Mouse (Mus musculus): Measurements from ENCODE around the gene Cnpy2. TPM values are rescaled to one million over a fixed set of nuclear protein-coding genes. Genes with fewer than 3 reads are reported as not detected.

Gene Cnpy2
- polyA plus RNA-seq, 1 experiment from 2014 or later = 256 TPM

DNA sequence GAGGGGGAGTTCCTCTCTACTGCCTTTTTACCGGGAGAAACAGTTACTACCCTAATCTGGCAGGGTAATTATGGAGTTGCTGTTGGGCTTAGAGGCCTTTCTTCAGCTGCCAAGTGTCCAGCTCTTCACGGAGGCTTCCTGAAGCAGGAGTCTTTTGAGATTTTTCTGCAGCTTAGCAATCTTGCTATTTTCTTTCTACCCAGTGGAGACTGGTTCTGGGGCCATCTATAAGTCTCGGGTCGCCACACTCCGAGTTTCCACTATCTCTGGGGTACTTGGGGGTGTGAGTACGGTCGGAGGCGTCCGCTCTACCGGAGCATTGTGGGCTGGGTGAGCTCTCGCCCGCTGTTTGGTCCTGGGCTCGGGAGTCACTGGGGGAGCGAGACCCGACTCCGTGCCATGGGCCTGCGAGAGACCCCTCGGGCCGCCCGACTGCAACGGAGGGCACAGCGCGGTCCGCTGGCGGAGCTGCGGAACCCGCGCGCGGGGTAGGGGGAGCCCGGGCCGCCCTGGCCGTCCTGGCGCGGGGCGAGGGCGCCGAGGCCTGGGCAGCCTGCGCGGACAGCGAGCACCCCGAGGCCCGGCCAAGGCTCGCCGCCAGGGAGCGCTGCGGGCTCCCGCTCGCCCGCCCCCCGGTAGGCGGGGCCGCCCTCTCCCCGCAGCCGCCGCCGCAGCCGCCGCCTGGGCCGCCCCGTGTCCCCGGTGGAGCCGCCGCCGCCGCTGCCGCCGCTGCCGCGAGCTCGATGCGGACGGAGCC lies 54.4 kb downstream of the Cnpy2 start, which contains the start of gene Ankrd52:
Ankrd52 (plus strand) TSS at position 661 of the 757 bp plus-strand sequence.
- ATAC-seq (peak; percentile 92), DNase-seq (ENCODE audit: low spot score) (peak; percentile 84)
- H3K4me2 ChIP-seq (ENCODE audit: low read length) = peak within 1 kb of the TSS; percentile 61
- no peaks in the 10 kb centered on the region for H3K27me3 ChIP-seq (replicated peaks; ENCODE audit: control insufficient read depth, insufficient read depth, low read length)
- H3K4me3 ChIP-seq (ENCODE audit: low read depth, low read length) = peak within 1 kb of the TSS; percentile 99
- H3K9me3 ChIP-seq (replicated peaks; ENCODE audit: control insufficient read depth, low read length) = no peaks in the 10 kb centered on the region
- H3K9ac ChIP-seq (ENCODE audit: low read length) = peak within 1 kb of the TSS; percentile 99
- peak within 1 kb of the TSS; percentile 94 for H3K27ac ChIP-seq (ENCODE audit: low read depth, low read length)
- H3K36me3 ChIP-seq (ENCODE audit: control insufficient read depth, insufficient read depth, low read length) = peaks cover 32% of the 10 kb centered on the region
- WGBS = under 1% methylated on average over 51 of the region's 73 CpGs
- peaks cover 11% of the 10 kb centered on the region for H3K4me1 ChIP-seq (ENCODE audit: control insufficient read depth, insufficient read depth, low read length)

Other genes with a start within 250 kb of the Cnpy2 start
- 2,318 and 2,350 TPM in 2 replicates for gene Atp5b, start 239.2 kb upstream of the Cnpy2 start, polyA plus RNA-seq (2014; fragmentation: Nextera tagmentation; extraction: Ambion mirVana)
- 13.6 and 16.7 TPM in 2 replicates for gene Baz2a, start 230.9 kb upstream of the Cnpy2 start, polyA plus RNA-seq (2014; fragmentation: Nextera tagmentation; extraction: Ambion mirVana)
- 7.4 and 9.6 TPM in 2 replicates for gene Rbms2, start 142.2 kb upstream of the Cnpy2 start, polyA plus RNA-seq (2014; fragmentation: Nextera tagmentation; extraction: Ambion mirVana)
- 0.32 and 0.95 TPM in 2 replicates for gene Gls2, start 128.0 kb upstream of the Cnpy2 start, polyA plus RNA-seq (2014; fragmentation: Nextera tagmentation; extraction: Ambion mirVana)
- gene Spryd4, start 110.7 kb upstream of the Cnpy2 start, polyA plus RNA-seq (2014; fragmentation: Nextera tagmentation; extraction: Ambion mirVana) = 22.8 and 23.8 TPM in 2 replicates
- gene Mip, start 96.6 kb upstream of the Cnpy2 start, polyA plus RNA-seq (2014; fragmentation: Nextera tagmentation; extraction: Ambion mirVana) = 0.19 and 0.22 TPM in 2 replicates
- gene Timeless, start 90.4 kb upstream of the Cnpy2 start, polyA plus RNA-seq (2014; fragmentation: Nextera tagmentation; extraction: Ambion mirVana) = 27.2 and 28.3 TPM in 2 replicates
- gene Apon, start 68.4 kb upstream of the Cnpy2 start, polyA plus RNA-seq (2014; fragmentation: Nextera tagmentation; extraction: Ambion mirVana) = 0.30 TPM in 1 of 2 replicates, not detected in the other
- not detected in 2 replicates for gene Apof, start 53.8 kb upstream of the Cnpy2 start, polyA plus RNA-seq (2014; fragmentation: Nextera tagmentation; extraction: Ambion mirVana)
- gene Stat2, start 51.9 kb upstream of the Cnpy2 start, polyA plus RNA-seq (2014; fragmentation: Nextera tagmentation; extraction: Ambion mirVana) = 11.6 and 17.4 TPM in 2 replicates
- not detected in 2 replicates for gene Il23a, start 23.7 kb upstream of the Cnpy2 start, polyA plus RNA-seq (2014; fragmentation: Nextera tagmentation; extraction: Ambion mirVana)
- gene Pan2, start 19.1 kb upstream of the Cnpy2 start, polyA plus RNA-seq (2014; fragmentation: Nextera tagmentation; extraction: Ambion mirVana) = 21.4 and 23.2 TPM in 2 replicates
- gene Cs, start 15.3 kb downstream of the Cnpy2 start, polyA plus RNA-seq (2014; fragmentation: Nextera tagmentation; extraction: Ambion mirVana) = 234 and 243 TPM in 2 replicates
- 22.8 and 26.9 TPM in 2 replicates for gene Coq10a, start 46.5 kb downstream of the Cnpy2 start, polyA plus RNA-seq (2014; fragmentation: Nextera tagmentation; extraction: Ambion mirVana)
- gene Ankrd52, start 54.7 kb downstream of the Cnpy2 start, polyA plus RNA-seq (2014; fragmentation: Nextera tagmentation; extraction: Ambion mirVana) = 6.8 and 10.3 TPM in 2 replicates
- gene Slc39a5, start 78.8 kb downstream of the Cnpy2 start, polyA plus RNA-seq (2014; fragmentation: Nextera tagmentation; extraction: Ambion mirVana) = not detected in 2 replicates
- gene Nabp2, start 89.0 kb downstream of the Cnpy2 start, polyA plus RNA-seq (2014; fragmentation: Nextera tagmentation; extraction: Ambion mirVana) = 147 and 180 TPM in 2 replicates
- 94.2 and 107 TPM in 2 replicates for gene Rnf41, start 89.2 kb downstream of the Cnpy2 start, polyA plus RNA-seq (2014; fragmentation: Nextera tagmentation; extraction: Ambion mirVana)
- gene Smarcc2, start 136.8 kb downstream of the Cnpy2 start, polyA plus RNA-seq (2014; fragmentation: Nextera tagmentation; extraction: Ambion mirVana) = 178 and 201 TPM in 2 replicates
- gene Myl6, start 171.7 kb downstream of the Cnpy2 start, polyA plus RNA-seq (2014; fragmentation: Nextera tagmentation; extraction: Ambion mirVana) = 732 and 818 TPM in 2 replicates
- gene Myl6b, start 176.2 kb downstream of the Cnpy2 start, polyA plus RNA-seq (2014; fragmentation: Nextera tagmentation; extraction: Ambion mirVana) = 4.6 and 5.8 TPM in 2 replicates
- 4.7 and 6.3 TPM in 2 replicates for gene Esyt1, start 203.4 kb downstream of the Cnpy2 start, polyA plus RNA-seq (2014; fragmentation: Nextera tagmentation; extraction: Ambion mirVana)
- gene Zc3h10, start 225.3 kb downstream of the Cnpy2 start, polyA plus RNA-seq (2014; fragmentation: Nextera tagmentation; extraction: Ambion mirVana) = 16.2 and 18.2 TPM in 2 replicates
- 2,276 and 3,259 TPM in 2 replicates for gene Rpl41, start 226.8 kb downstream of the Cnpy2 start, polyA plus RNA-seq (2014; fragmentation: Nextera tagmentation; extraction: Ambion mirVana)
- 177 and 187 TPM in 2 replicates for gene Pa2g4, start 243.5 kb downstream of the Cnpy2 start, polyA plus RNA-seq (2014; fragmentation: Nextera tagmentation; extraction: Ambion mirVana)